Mouse (Mus musculus) adrenal gland, adult 18-20 months (tissue): ENCODE results near the gene Tpm4. TPM values are rescaled to one million over a fixed set of nuclear protein-coding genes. Genes with fewer than 3 reads are reported as not detected.

Experiments used
- DNase-seq, 2 experiments: peaks; one replicate each; pipeline ENCODE4 v3.0.0; 2021 to 2022; ENCODE audit warnings: low spot score in 2 of 2
- total RNA-seq, 2 experiments: library from RNA; stranded (reverse); gene quantifications; 1 replicate in 1 of 2; 2 replicates in 1 of 2; pipeline ENCODE4 v1.2.3; 2021

Gene Tpm4
- total RNA-seq, 2 experiments from 2014 or later = 210 to 289 TPM

- no peak for DNase-seq
Observed at GRCm38 (mm10) chr8:72189417-72190214, 54.8 kb downstream of the Tpm4 start, which contains the start of gene Hsh2d. Gene Hsh2d (plus strand): TSS chr8:72189638.

- DNase-seq = no peak
Observed at GRCm38 (mm10) chr8:72190215-72190539, 55.4 kb downstream of the Tpm4 start.

GRCm38 (mm10) chr8:72192065-72192464, 57.3 kb downstream of the Tpm4 start:
- DNase-seq = no peak

GRCm38 (mm10) chr8:72197997-72198396, 63.2 kb downstream of the Tpm4 start:
- no peak for DNase-seq

Other genes starting within 250 kb of the Tpm4 start
- 1 to 10 TPM; 5.4 to 7.0 TPM for gene Zfp882, start 226.4 kb upstream of the Tpm4 start, total RNA-seq
- 10 to 100 TPM; 26.5 to 36.6 TPM for gene Zfp617, start 226.3 kb upstream of the Tpm4 start, total RNA-seq
- gene Zfp961, start 183.9 kb upstream of the Tpm4 start, total RNA-seq = 10 to 100 TPM; 15.3 to 21.1 TPM
- 10 to 100 TPM in 1 of 2 experiments, 1 to 10 TPM in 1; 9.5 to 15.5 TPM for gene Cyp4f18, start 125.3 kb upstream of the Tpm4 start, total RNA-seq
- gene Olfr372, start 93.8 kb upstream of the Tpm4 start, total RNA-seq = not detected
- gene Olfr373, start 51.8 kb upstream of the Tpm4 start, total RNA-seq = not detected
- gene Olfr374, start 27.9 kb upstream of the Tpm4 start, total RNA-seq = not detected
- 10 to 100 TPM; 51.2 to 69.1 TPM for gene Rab8a, start 26.2 kb downstream of the Tpm4 start, total RNA-seq
- not detected for gene Hsh2d, start 54.7 kb downstream of the Tpm4 start, total RNA-seq
- gene Cib3, start 77.9 kb downstream of the Tpm4 start, total RNA-seq = not detected
- not detected for gene Gm11034, start 78.7 kb downstream of the Tpm4 start, total RNA-seq
- gene Fam32a, start 84.8 kb downstream of the Tpm4 start, total RNA-seq = 10 to 100 TPM; 48.6 to 71.9 TPM
- 10 to 100 TPM; 52.6 to 55.4 TPM for gene Ap1m1, start 105.0 kb downstream of the Tpm4 start, total RNA-seq
- gene Gm10282, start 170.3 kb downstream of the Tpm4 start, total RNA-seq = 10 to 100 TPM in 1 of 2 experiments, 1 to 10 TPM in 1; 4.1 to 11.3 TPM
- 10 to 100 TPM; 44.4 to 68.3 TPM for gene Klf2, start 184.1 kb downstream of the Tpm4 start, total RNA-seq